Mouse (Mus musculus) adrenal gland, postnatal 4 days (tissue): Measurements from ENCODE around the gene Igf2bp3. TPM values are rescaled to one million over a fixed set of nuclear protein-coding genes. Genes with fewer than 3 reads are reported as not detected.
A peak's percentile ranks its signal among the peaks of the same experiment; 100 is the strongest.

Experiments
- DNase-seq, 2 experiments: peaks; one replicate each; pipeline ENCODE4 v3.0.0; 2021 to 2022; ENCODE audit warnings: low spot score in 2 of 2, mixed read lengths in 2 of 2
- total RNA-seq, 2 experiments: library from RNA; stranded (reverse); gene quantifications; 2 replicates each; pipeline ENCODE4 v1.2.3; 2021

Gene Igf2bp3
- total RNA-seq, 2 experiments from 2014 or later = 16.9 to 17.5 TPM

GRCm38 (mm10) chr6:49219001-49219560 lies 4.3 kb upstream of the Igf2bp3 start:
- DNase-seq = no peak

- no peak for DNase-seq
Measured at GRCm38 (mm10) chr6:49218275-49218802, 3.6 kb upstream of the Igf2bp3 start.

GRCm38 (mm10) chr6:49217581-49218274 lies 3.0 kb upstream of the Igf2bp3 start:
- DNase-seq = peak; percentile 75 to 86

GRCm38 (mm10) chr6:49216811-49217542 lies 2.2 kb upstream of the Igf2bp3 start:
- DNase-seq = no peak

GRCm38 (mm10) chr6:49215748-49216585 lies 1.2 kb upstream of the Igf2bp3 start:
- DNase-seq = no peak

GRCm38 (mm10) chr6:49214086-49214927 lies 450 bp downstream of the Igf2bp3 start:
- DNase-seq = peak; percentile 18 to 35

- DNase-seq = peak in 1 of 2 experiments; percentile 30
Measured at GRCm38 (mm10) chr6:49213581-49214085, 1.1 kb downstream of the Igf2bp3 start.

- DNase-seq = no peak
Measured at GRCm38 (mm10) chr6:49212931-49213580, 1.7 kb downstream of the Igf2bp3 start.

GRCm38 (mm10) chr6:49212141-49212540 lies 2.6 kb downstream of the Igf2bp3 start:
- DNase-seq = no peak

- no peak for DNase-seq
Measured at GRCm38 (mm10) chr6:49211596-49211995, 3.2 kb downstream of the Igf2bp3 start.

GRCm38 (mm10) chr6:49209881-49210854 lies 4.6 kb downstream of the Igf2bp3 start:
- no peak for DNase-seq

- no peak for DNase-seq
Measured at GRCm38 (mm10) chr6:49208935-49209334, 5.8 kb downstream of the Igf2bp3 start.

GRCm38 (mm10) chr6:49208297-49208930 lies 6.3 kb downstream of the Igf2bp3 start:
- no peak for DNase-seq

GRCm38 (mm10) chr6:49206416-49206815 lies 8.3 kb downstream of the Igf2bp3 start:
- DNase-seq = no peak

GRCm38 (mm10) chr6:49195188-49195587 lies 19.6 kb downstream of the Igf2bp3 start:
- DNase-seq = no peak

- DNase-seq = no peak
Measured at GRCm38 (mm10) chr6:49194536-49194935, 20.2 kb downstream of the Igf2bp3 start.

GRCm38 (mm10) chr6:49189363-49189762 lies 25.4 kb downstream of the Igf2bp3 start:
- no peak for DNase-seq

- no peak for DNase-seq
Measured at GRCm38 (mm10) chr6:49187299-49187698, 27.5 kb downstream of the Igf2bp3 start.
